Mouse (Mus musculus) ES-E14 (cell line): ENCODE measurements around the gene Tfeb. TPM values are rescaled to one million over a fixed set of nuclear protein-coding genes. Genes with fewer than 3 reads are reported as not detected.

Experiments
- DNase-seq: peaks from one replicate; pipeline ENCODE4 v3.0.0-alpha.2; 2013; ENCODE audit warnings: low read depth, low spot score
- H3K27ac ChIP-seq: 2 replicates; pipeline ENCODE4 v1.5.1; 2012; ENCODE audit warnings: low read depth, mild to moderate bottlenecking, low read length, moderate library complexity, mixed read lengths; ENCODE audit not compliant: poor library complexity, insufficient read depth, severe bottlenecking
- H3K36me3 ChIP-seq: 2 replicates; pipeline ENCODE4 v1.6.1; 2012; ENCODE audit warnings: mild to moderate bottlenecking, low read length, moderate library complexity, mixed read lengths; ENCODE audit not compliant: control insufficient read depth, poor library complexity, insufficient read depth, severe bottlenecking
- H3K4me1 ChIP-seq, 2 experiments: fragments of 150-350 bp in 1 of 2; sonication (generic) in 1 of 2; 2 replicates each; pipeline ENCODE4 v1.6.1; 2012; ENCODE audit warnings: low read length in 2 of 2, mild to moderate bottlenecking in 1 of 2, mixed read lengths in 1 of 2; ENCODE audit not compliant: control insufficient read depth in 2 of 2, insufficient read depth in 2 of 2, poor library complexity in 1 of 2
- H3K4me3 ChIP-seq, 2 experiments: fragments of 150-350 bp in 1 of 2; sonication (generic) in 1 of 2; 2 replicates each; pipeline ENCODE4 v1.5.1; 2012; ENCODE audit warnings: low read length in 2 of 2, low read depth in 1 of 2, mild to moderate bottlenecking in 1 of 2, mixed read lengths in 1 of 2; ENCODE audit not compliant: insufficient read depth in 1 of 2, poor library complexity in 1 of 2, severe bottlenecking in 1 of 2
- H3K9ac ChIP-seq: 2 replicates; pipeline ENCODE4 v1.6.1; 2012; ENCODE audit warnings: low read depth, mild to moderate bottlenecking, low read length, mixed read lengths; ENCODE audit not compliant: poor library complexity, insufficient read depth, severe bottlenecking
- H3K9me3 ChIP-seq: fragments of 150-350 bp; sonication (generic); 2 replicates; pipeline ENCODE4 v1.6.1; 2012; ENCODE audit warnings: low read depth, mild to moderate bottlenecking, low read length; ENCODE audit not compliant: control insufficient read depth, insufficient read depth
- CHD2 ChIP-seq: IDR thresholded peaks from 2 replicates; pipeline ENCODE4 v1.6.1; 2014; ENCODE audit warnings: mild to moderate bottlenecking, low read depth, low read length, inconsistent platforms
- HCFC1 ChIP-seq: IDR thresholded peaks from 2 replicates; pipeline ENCODE4 v1.6.1; 2012; ENCODE audit warnings: low read length, inconsistent platforms, borderline replicate concordance; ENCODE audit not compliant: insufficient read depth
- MAFK ChIP-seq: IDR thresholded peaks from 2 replicates; pipeline ENCODE4 v1.6.1; 2014; ENCODE audit warnings: mild to moderate bottlenecking, low read depth, low read length, inconsistent platforms; ENCODE audit not compliant: insufficient read depth
- ZC3H11A ChIP-seq: IDR thresholded peaks from 2 replicates; pipeline ENCODE4 v1.6.1; 2012; ENCODE audit warnings: low read depth, mild to moderate bottlenecking, inconsistent platforms, low read length, borderline replicate concordance
- ZNF384 ChIP-seq: IDR thresholded peaks from 2 replicates; pipeline ENCODE4 v1.6.1; 2012; ENCODE audit warnings: low read depth, low read length, inconsistent platforms
- in situ Hi-C, 2 experiments: fragments of 600-800 bp; cut with MboI; formaldehyde crosslinking; loops; one replicate each; pipeline ENCODE4 v1.15.1; 2025; ENCODE audit warnings: low sequenced_read_pairs in 2 of 2, inconsistent platforms in 1 of 2; ENCODE audit not compliant: unreplicated experiment in 2 of 2
- total RNA-seq: library from RNA; depleted of rRNA; stranded (reverse); fragments of 300-350 nt; gene quantifications from 2 replicates; pipeline ENCODE4 v1.2.3, GENCODE M21; 2012

The Tfeb gene
- total RNA-seq, 1 experiment, result 21.0 TPM

DNA sequence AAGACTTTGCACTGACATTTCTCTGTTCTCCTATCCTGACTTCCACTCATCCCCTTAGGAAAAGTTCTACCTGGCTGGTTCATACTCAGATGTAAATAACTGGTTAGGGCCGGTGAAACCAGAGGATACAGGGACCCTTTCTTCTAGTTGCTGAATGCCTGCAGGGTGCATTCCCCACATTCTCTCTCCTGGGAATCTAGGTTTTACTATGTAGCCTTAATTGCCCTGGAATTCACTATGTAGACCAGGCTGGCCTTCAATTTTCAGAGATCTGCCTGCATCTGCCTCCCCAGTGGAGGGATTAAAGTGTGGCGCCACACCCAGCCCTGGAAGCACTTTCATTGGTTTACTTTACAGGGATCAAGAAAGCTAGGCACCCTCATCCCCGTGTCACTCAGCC, 45.7 kb downstream of the Tfeb start:
- TF ChIP-seq ZNF384, result no peak
- no peak for TF ChIP-seq HCFC1
- TF ChIP-seq ZC3H11A, result no peak
- no peak overlapping the region for H3K27ac ChIP-seq
- H3K9me3 ChIP-seq, result no peaks in the 10 kb centered on the region
- H3K9ac ChIP-seq, result no peak overlapping the region
- no peak overlapping the region for H3K4me3 ChIP-seq
- in situ Hi-C loops, result no loop called here
- H3K36me3 ChIP-seq, result no peaks in the 10 kb centered on the region
- peaks cover 3 to 59% of the 10 kb centered on the region in 2 experiments; a peak in 3 of 4 replicates for H3K4me1 ChIP-seq
- no peak for DNase-seq

DNA sequence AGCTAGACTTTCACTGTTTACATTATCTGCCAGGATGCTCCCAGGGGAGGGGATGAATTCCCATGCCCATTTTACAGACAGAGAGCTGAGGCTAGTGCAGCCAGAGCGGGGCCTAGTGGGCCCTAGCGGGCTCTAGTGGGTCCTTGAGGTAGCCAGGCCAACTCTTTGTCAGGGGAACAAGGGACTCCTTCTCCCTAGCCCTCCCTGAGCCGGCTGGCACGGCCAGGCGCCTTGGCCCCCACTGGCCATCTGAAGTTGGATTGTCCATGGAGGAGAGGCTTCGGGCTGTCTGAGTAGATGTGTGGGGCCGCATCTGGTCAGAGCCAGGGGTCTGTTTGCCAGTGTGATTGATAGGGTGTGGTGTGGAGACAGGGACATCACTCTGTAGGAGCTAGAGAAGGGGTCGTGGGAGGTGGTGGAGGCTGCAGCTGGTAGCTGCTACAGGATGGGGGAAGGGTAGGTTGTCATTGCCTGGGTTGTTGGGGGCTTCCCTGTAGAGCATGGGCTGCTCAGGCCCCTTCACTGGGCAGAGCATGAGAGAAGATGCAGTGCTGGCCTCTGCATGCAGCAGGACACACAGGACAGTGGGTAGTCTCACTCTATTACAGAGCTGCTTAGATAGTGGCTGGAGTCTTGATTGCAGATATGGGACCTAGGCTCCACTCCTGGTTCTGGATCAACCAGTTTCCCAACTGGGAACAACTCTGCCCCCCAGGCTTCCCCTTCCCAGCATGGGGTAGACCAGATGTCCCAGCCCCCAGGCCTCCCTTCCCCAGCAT, 46.8 kb downstream of the Tfeb start:
- Histone ChIP-seq H3K9me3 (no peaks in the 10 kb centered on the region), H3K36me3 (no peaks in the 10 kb centered on the region), H3K4me3 (no peak overlapping the region), H3K4me1 (peaks cover 6 to 64% of the 10 kb centered on the region in 2 experiments), H3K27ac (no peak overlapping the region), H3K9ac (no peak overlapping the region)
- DNase-seq, result no peak
- TF ChIP-seq ZNF384 (no peak), HCFC1 (no peak), CHD2 (no peak), ZC3H11A (no peak), MAFK (no peak)
- in situ Hi-C loops, result no loop called here

DNA sequence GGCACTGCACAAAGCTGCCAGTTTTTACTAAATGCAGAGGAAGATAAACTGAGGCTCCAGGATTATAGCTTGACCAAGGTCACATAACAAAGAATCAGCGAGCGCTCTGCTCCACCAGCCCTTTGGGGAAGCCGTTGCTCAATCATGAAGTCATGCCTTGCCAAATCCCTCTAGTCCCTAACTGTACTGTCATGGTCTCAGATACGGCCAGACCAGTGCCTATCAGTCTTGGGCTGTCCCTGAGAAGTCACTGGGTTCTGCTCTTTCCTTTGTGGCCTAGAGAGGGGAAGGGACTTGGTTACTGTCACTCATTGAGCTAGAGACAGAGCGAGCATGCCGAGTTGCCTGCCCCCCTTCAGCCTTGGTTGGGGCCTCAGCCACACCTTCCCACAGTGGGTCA, 47.6 kb downstream of the Tfeb start:
- H3K36me3 ChIP-seq, result peaks cover 5% of the 10 kb centered on the region; the same call in 1 of the 2 replicates
- no peak overlapping the region for H3K4me3 ChIP-seq
- DNase-seq, result no peak
- no peaks in the 10 kb centered on the region for H3K9me3 ChIP-seq
- H3K4me1 ChIP-seq, result peaks cover 6 to 71% of the 10 kb centered on the region in 2 experiments
- TF ChIP-seq ZC3H11A (no peak), MAFK (no peak), ZNF384 (no peak), HCFC1 (no peak), CHD2 (no peak)
- in situ Hi-C loops, result no loop called here
- H3K27ac ChIP-seq, result no peak overlapping the region
- H3K9ac ChIP-seq, result no peak overlapping the region

DNA sequence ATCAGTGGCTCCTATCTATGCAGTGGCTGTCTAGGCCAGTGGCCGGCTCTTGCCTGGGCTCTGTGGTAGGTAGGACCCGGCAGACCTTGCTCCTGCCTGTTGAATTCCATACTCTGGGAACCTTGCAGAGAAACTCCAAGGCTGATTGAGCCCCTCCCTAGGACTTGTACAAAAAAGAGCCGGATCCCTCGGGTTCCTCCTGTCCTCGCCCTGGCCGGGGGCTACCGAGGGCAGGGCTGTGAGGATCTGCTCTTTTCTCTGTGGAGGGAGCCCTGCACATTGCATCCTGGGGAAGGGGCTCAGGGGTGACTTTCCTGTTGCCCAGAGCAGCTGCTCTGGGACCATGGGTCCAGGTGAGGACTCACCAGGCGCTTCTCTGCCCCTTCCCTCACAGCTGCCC, 50.8 kb downstream of the Tfeb start:
- no peak for DNase-seq
- H3K9ac ChIP-seq, result peak overlapping the region; percentile 34; the same call in 1 of the 2 replicates
- H3K4me3 ChIP-seq, result peak overlapping the region; percentile 2 to 37; a peak in 2 of 4 replicates
- no peaks in the 10 kb centered on the region for H3K9me3 ChIP-seq
- H3K4me1 ChIP-seq, result peaks cover 7 to 69% of the 10 kb centered on the region in 2 experiments
- peak overlapping the region; percentile 78 for H3K27ac ChIP-seq
- in situ Hi-C loops, result no loop called here
- no peak for TF ChIP-seq CHD2
- TF ChIP-seq ZC3H11A, result no peak
- H3K36me3 ChIP-seq, result peaks cover 10% of the 10 kb centered on the region; the same call in 1 of the 2 replicates
